Mouse (Mus musculus) E14TG2a.4 (cell line): ENCODE results near the gene Ccdc136.

Experiments
- CTCF ChIP-seq: conservative IDR thresholded peaks from 2 replicates; pipeline ENCODE4 v1.5.1; 2014; ENCODE audit warnings: low read length
- POU5F1 ChIP-seq: IDR thresholded peaks from 2 replicates; pipeline ENCODE4 v1.6.1; 2014; ENCODE audit warnings: low read length, borderline replicate concordance

GRCm38 (mm10) chr6:29388606-29389080 lies 7.5 kb upstream of the Ccdc136 start:
- TF ChIP-seq CTCF (no peak), POU5F1 (no peak)
